8 mouse cellular contexts compared by ENCODE assay signal in genomic region chr11:85170058-85170740, GRCm38 (mm10). TPM values are rescaled to one million over a fixed set of nuclear protein-coding genes. Genes with fewer than 3 reads are reported as not detected.
DNase-seq lines count a peak whose midpoint lies in the region; ATAC-seq lines count a peak whose summit lies in the region.

Gene 1700125H20Rik, plus strand, starts transcription at chr11:85170404.

- H3K4me3 ChIP-seq in embryonic facial prominence, embryonic 11.5 days (ENCODE audit: low read depth, low read length), result 0 out of 2 replicates have a peak within 1 kb of the TSS, but pooled peaks have one; percentile 9
- H3K4me3 ChIP-seq in midbrain, embryonic 12.5 days, result peak within 1 kb of the TSS; percentile 29

- ATAC-seq in embryonic facial prominence, embryonic 11.5 days (replicated peaks; ENCODE audit: insufficient number of reproducible peaks, low FRiP score, low TSS enrichment, low read depth), result peak; percentile 76; the same call in 1 of the 2 replicates
- ATAC-seq in midbrain, embryonic 12.5 days (ENCODE audit: low FRiP score, low read depth), result peak; percentile 74

- H3K9ac ChIP-seq in embryonic facial prominence, embryonic 11.5 days (replicated peaks; ENCODE audit: low read length), result peak within 1 kb of the TSS; percentile 50
- peak within 1 kb of the TSS; percentile 43 for H3K9ac ChIP-seq in midbrain, embryonic 12.5 days (replicated peaks)

- no peaks in the 10 kb centered on the region for H3K27me3 ChIP-seq in embryonic facial prominence, embryonic 11.5 days (ENCODE audit: control insufficient read depth, insufficient read depth, low read length)
- peaks cover 6% of the 10 kb centered on the region; the same call in 1 of the 2 replicates for H3K27me3 ChIP-seq in midbrain, embryonic 12.5 days

- H3K9me3 ChIP-seq in embryonic facial prominence, embryonic 11.5 days (replicated peaks; ENCODE audit: control insufficient read depth, low read length), result no peaks in the 10 kb centered on the region
- no peaks in the 10 kb centered on the region for H3K9me3 ChIP-seq in midbrain, embryonic 12.5 days

- H3K4me1 ChIP-seq in embryonic facial prominence, embryonic 11.5 days (ENCODE audit: control insufficient read depth, insufficient read depth, low read length), result no peaks in the 10 kb centered on the region
- H3K4me1 ChIP-seq in midbrain, embryonic 12.5 days, result peaks cover 11% of the 10 kb centered on the region

- peak; percentile 74 for DNase-seq in 3134 (ENCODE audit: extremely low read depth, insufficient read length, low spot score)
- DNase-seq in adrenal gland, postnatal 25 days, result peak; percentile 96
- DNase-seq in embryonic facial prominence, embryonic 11.5 days (ENCODE audit: low spot score), result peak; percentile 96
- peak; percentile 97 for DNase-seq in heart, adult 11 months
- peak; percentile 88 for DNase-seq in kidney, adult 11 months
- DNase-seq in left cerebral cortex, postnatal 4 days, result peak; percentile 95
- peak; percentile 63 for DNase-seq in skeletal muscle tissue, adult 2 months (ENCODE audit: low read depth, low spot score)

- H3K4me2 ChIP-seq in embryonic facial prominence, embryonic 11.5 days (ENCODE audit: low read depth, low read length), result peak within 1 kb of the TSS; percentile 28
- H3K4me2 ChIP-seq in midbrain, embryonic 12.5 days (replicated peaks), result peak within 1 kb of the TSS; percentile 60

- 15% methylated on average over 21 of the region's 21 CpGs for WGBS in embryonic facial prominence, embryonic 11.5 days
- 13% methylated on average over 21 of the region's 21 CpGs for WGBS in midbrain, embryonic 12.5 days

- H3K36me3 ChIP-seq in embryonic facial prominence, embryonic 11.5 days (replicated peaks; ENCODE audit: control insufficient read depth, insufficient read depth, low read depth, low read length), result no peaks in the 10 kb centered on the region; the same call in 1 of the 2 replicates
- H3K36me3 ChIP-seq in midbrain, embryonic 12.5 days, result no peaks in the 10 kb centered on the region

- no peak within 1 kb of the TSS for H3K27ac ChIP-seq in embryonic facial prominence, embryonic 11.5 days (replicated peaks; ENCODE audit: low read depth, low read length)
- no peak within 1 kb of the TSS for H3K27ac ChIP-seq in midbrain, embryonic 12.5 days (replicated peaks)

- intact Hi-C loops in left cerebral cortex, postnatal 4 days (cut with DNase I), result no loop called here

RNA-seq across cellular contexts. Expression of gene 1700125H20Rik, which starts in this region (rescaled TPM):
- 3.9 and 5.6 TPM in 2 replicates for total RNA-seq in adrenal gland, postnatal 25 days (2021)
- polyA plus RNA-seq in embryonic facial prominence, embryonic 11.5 days (2014; fragmentation: Nextera tagmentation; extraction: Ambion mirVana), result not detected in 2 replicates
- total RNA-seq in left cerebral cortex, postnatal 4 days (2021), result under 1 TPM in 1 of 2 experiments, not detected in 1; 0.80 TPM
- polyA plus RNA-seq in midbrain, embryonic 12.5 days (2016; fragmentation: Nextera tagmentation; extraction: Ambion mirVana), result 0.47 and 0.55 TPM in 2 replicates

Comparison
In these comparisons a context has a peak if more than half of its experiments do, and no peak if none do; other contexts are left out.
1. Peak in DNase-seq, ATAC-seq, H3K4me3 ChIP-seq, H3K9ac ChIP-seq and H3K4me2 ChIP-seq in embryonic facial prominence, embryonic 11.5 days; RNA of the gene not detected or under 1 TPM.
2. Peak in DNase-seq in left cerebral cortex, postnatal 4 days; RNA of the gene not detected or under 1 TPM.
3. Peak in ATAC-seq, H3K4me3 ChIP-seq, H3K9ac ChIP-seq and H3K4me2 ChIP-seq in midbrain, embryonic 12.5 days; RNA of the gene not detected or under 1 TPM.